10 mouse cellular contexts compared by ENCODE assay signal in genomic region chr10:18371866-18372265, GRCm38 (mm10). TPM values are rescaled to one million over a fixed set of nuclear protein-coding genes. Genes with fewer than 3 reads are reported as not detected.
DNase-seq lines count a peak whose midpoint lies in the region; ATAC-seq and TF ChIP-seq lines count a peak whose summit lies in the region.
"Had no signal": no experiment of that assay in that cellular context is flagged by ENCODE, and none has a peak within 500 bp of the region (broad histone marks: within the 10 kb centered on the region; RNA-seq: fewer than 3 reads in every experiment).

No protein-coding gene starts in this region.

- TF ChIP-seq CTCF in gastrocnemius, adult 2 months (IDR thresholded peaks at IDR 0.05), result no peak

- H3K4me2 ChIP-seq in heart, embryonic 13.5 days, result peak overlapping the region; percentile 49
- peak overlapping the region; percentile 30 for H3K4me2 ChIP-seq in embryonic facial prominence, embryonic 12.5 days (replicated peaks)
- no peak overlapping the region for H3K4me2 ChIP-seq in limb, embryonic 11.5 days (ENCODE audit: low read depth, severe bottlenecking)
- H3K4me2 ChIP-seq in neural tube, embryonic 14.5 days (ENCODE audit: low read depth, low read length), result peak overlapping the region; percentile 34; the same call in 1 of the 2 replicates

- intact Hi-C loops in heart, postnatal 25 days (cut with DNase I), result no loop called here
- intact Hi-C loops in gastrocnemius, adult 2 months (cut with DNase I), result no loop called here

- H3K9ac ChIP-seq in heart, embryonic 13.5 days, result no peak overlapping the region
- H3K9ac ChIP-seq in embryonic facial prominence, embryonic 12.5 days, result no peak overlapping the region
- no peak overlapping the region for H3K9ac ChIP-seq in limb, embryonic 11.5 days (ENCODE audit: low read length)
- H3K9ac ChIP-seq in neural tube, embryonic 14.5 days (replicated peaks; ENCODE audit: low read depth, low read length), result 0 out of 2 replicates have a peak overlapping the region, but pooled peaks have one; percentile 16

- no peak for DNase-seq in heart, postnatal 25 days (ENCODE audit: low spot score)
- DNase-seq in limb, embryonic 11.5 days (ENCODE audit: low spot score), result no peak
- no peak for DNase-seq in cerebellum, postnatal 4 days (ENCODE audit: low spot score in 2 of 2)
- no peak for DNase-seq in ovary, postnatal 14 days (ENCODE audit: low spot score)
- DNase-seq in gastrocnemius, adult 2 months, result no peak
- DNase-seq: cerebellum, adult 9-11 months; kidney, adult 11 months had no signal

- no peaks in the 10 kb centered on the region for H3K9me3 ChIP-seq in heart, embryonic 13.5 days
- H3K9me3 ChIP-seq in embryonic facial prominence, embryonic 12.5 days, result no peaks in the 10 kb centered on the region
- H3K9me3 ChIP-seq in limb, embryonic 11.5 days (ENCODE audit: control insufficient read depth, low read length), result no peaks in the 10 kb centered on the region
- H3K9me3 ChIP-seq in neural tube, embryonic 14.5 days (ENCODE audit: control insufficient read depth, low read length), result no peaks in the 10 kb centered on the region

- H3K4me3 ChIP-seq in heart, embryonic 13.5 days, result peak overlapping the region; percentile 32
- no peak overlapping the region for H3K4me3 ChIP-seq in embryonic facial prominence, embryonic 12.5 days
- H3K4me3 ChIP-seq in limb, embryonic 11.5 days (ENCODE audit: low read depth, low read length), result no peak overlapping the region
- H3K4me3 ChIP-seq in neural tube, embryonic 14.5 days (ENCODE audit: low read depth, low read length), result peak overlapping the region; percentile 20; the same call in 1 of the 2 replicates
- H3K4me3 ChIP-seq in gastrocnemius, adult 2 months, result no peak overlapping the region

- no peak overlapping the region for H3K27ac ChIP-seq in heart, embryonic 13.5 days (replicated peaks)
- 0 out of 2 replicates have a peak overlapping the region, but pooled peaks have one; percentile 17 for H3K27ac ChIP-seq in embryonic facial prominence, embryonic 12.5 days
- no peak overlapping the region for H3K27ac ChIP-seq in limb, embryonic 11.5 days (replicated peaks; ENCODE audit: low read depth, low read length)
- no peak overlapping the region for H3K27ac ChIP-seq in neural tube, embryonic 14.5 days (ENCODE audit: low read depth, low read length)
- no peak overlapping the region for H3K27ac ChIP-seq in gastrocnemius, adult 2 months

- peaks cover 21% of the 10 kb centered on the region for H3K4me1 ChIP-seq in heart, embryonic 13.5 days
- H3K4me1 ChIP-seq in embryonic facial prominence, embryonic 12.5 days, result peaks cover 18% of the 10 kb centered on the region
- peaks cover 10% of the 10 kb centered on the region for H3K4me1 ChIP-seq in limb, embryonic 11.5 days (ENCODE audit: control insufficient read depth, insufficient read depth, low read length)
- 0 out of 2 replicates have a peak, but pooled peaks cover 3% of the 10 kb centered on the region for H3K4me1 ChIP-seq in neural tube, embryonic 14.5 days (ENCODE audit: control insufficient read depth, insufficient read depth, low read length)

- H3K36me3 ChIP-seq in heart, embryonic 13.5 days, result no peaks in the 10 kb centered on the region
- H3K36me3 ChIP-seq in embryonic facial prominence, embryonic 12.5 days, result no peaks in the 10 kb centered on the region
- no peaks in the 10 kb centered on the region for H3K36me3 ChIP-seq in limb, embryonic 11.5 days (ENCODE audit: control insufficient read depth, insufficient read depth, low read length)
- no peaks in the 10 kb centered on the region for H3K36me3 ChIP-seq in neural tube, embryonic 14.5 days (ENCODE audit: control insufficient read depth, insufficient read depth, low read length)

- no peaks in the 10 kb centered on the region for H3K27me3 ChIP-seq in heart, embryonic 13.5 days (replicated peaks)
- H3K27me3 ChIP-seq in embryonic facial prominence, embryonic 12.5 days, result no peaks in the 10 kb centered on the region
- H3K27me3 ChIP-seq in limb, embryonic 11.5 days (ENCODE audit: control insufficient read depth, insufficient read depth, low read length), result no peaks in the 10 kb centered on the region
- no peaks in the 10 kb centered on the region for H3K27me3 ChIP-seq in neural tube, embryonic 14.5 days (ENCODE audit: control insufficient read depth, insufficient read depth, low read length)

- ATAC-seq in heart, embryonic 13.5 days (ENCODE audit: extremely low read depth, insufficient number of reproducible peaks, low FRiP score, low TSS enrichment), result no peak
- 0 out of 2 replicates have a peak, but pooled peaks have one; percentile 18 for ATAC-seq in embryonic facial prominence, embryonic 12.5 days (ENCODE audit: insufficient number of reproducible peaks, insufficient read depth, low FRiP score, low TSS enrichment)
- peak; percentile 33; the same call in 1 of the 2 replicates for ATAC-seq in limb, embryonic 11.5 days (ENCODE audit: insufficient number of reproducible peaks, low FRiP score, low TSS enrichment, low read depth)
- peak; percentile 86 for ATAC-seq in neural tube, embryonic 14.5 days (ENCODE audit: low read depth)

- WGBS in heart, embryonic 13.5 days, result 53% methylated on average over 13 of the region's 13 CpGs
- WGBS in embryonic facial prominence, embryonic 12.5 days, result 43% methylated on average over 13 of the region's 13 CpGs
- WGBS in limb, embryonic 11.5 days, result 56% methylated on average over 13 of the region's 13 CpGs
- WGBS in neural tube, embryonic 14.5 days, result 39% methylated on average over 13 of the region's 13 CpGs

RNA-seq across cellular contexts. Expression of gene Nhsl1, which starts 53.1 kb away (rescaled TPM):
- polyA plus RNA-seq in heart, embryonic 13.5 days (2015; fragmentation: Nextera tagmentation; extraction: Ambion mirVana), result 10.1 and 11.1 TPM in 2 replicates
- 10 to 100 TPM; 19.2 to 21.4 TPM for total RNA-seq in heart, postnatal 25 days (2021)
- 10.2 and 10.6 TPM in 2 replicates for polyA plus RNA-seq in embryonic facial prominence, embryonic 12.5 days (2016; fragmentation: Nextera tagmentation; extraction: Ambion mirVana)
- polyA plus RNA-seq in limb, embryonic 11.5 days (2014; fragmentation: Nextera tagmentation; extraction: Ambion mirVana), result 8.6 and 9.9 TPM in 2 replicates
- 20.9 and 21.0 TPM in 2 replicates for polyA plus RNA-seq in neural tube, embryonic 14.5 days (2014; fragmentation: Nextera tagmentation; extraction: Ambion mirVana)
- total RNA-seq in gastrocnemius, adult 2 months (2021), result 1 to 10 TPM; 4.6 to 7.0 TPM

Comparison
In these comparisons a context has a peak if more than half of its experiments do, and no peak if none do; other contexts are left out.
1. H3K4me3 ChIP-seq: peak in heart, embryonic 13.5 days (single experiment) and neural tube, embryonic 14.5 days (single experiment); none in embryonic facial prominence, embryonic 12.5 days (single experiment), limb, embryonic 11.5 days (single experiment) and gastrocnemius, adult 2 months (single experiment).